11 mouse cellular contexts compared by ENCODE assay signal in genomic region chr10:97768171-97768749, GRCm38 (mm10). TPM values are rescaled to one million over a fixed set of nuclear protein-coding genes. Genes with fewer than 3 reads are reported as not detected.
DNase-seq lines count a peak whose midpoint lies in the region; ATAC-seq and TF ChIP-seq lines count a peak whose summit lies in the region.
"Had no signal": no experiment of that assay in that cellular context is flagged by ENCODE, and none has a peak within 500 bp of the region (broad histone marks: within the 10 kb centered on the region; RNA-seq: fewer than 3 reads in every experiment).

No protein-coding gene starts in this region.

- DNase-seq in forebrain, embryonic 14.5 days (ENCODE audit: low spot score), result peak; percentile 48
- DNase-seq in midbrain, postnatal 0 days (ENCODE audit: low spot score), result peak; percentile 23
- DNase-seq in midbrain, embryonic 11.5 days (ENCODE audit: low spot score, missing footprints), result no peak
- peak; percentile 40 to 66 for DNase-seq in left cerebral cortex, adult 9 months (ENCODE audit: low spot score in 2 of 2)
- DNase-seq in ovary, postnatal 10 days (ENCODE audit: low spot score), result no peak
- DNase-seq in cerebellum, adult 9-10 months, result no peak
- no peak for DNase-seq in kidney, adult 18-20 months
- DNase-seq: liver, embryonic 13.5 days had no signal

- H3K27me3 ChIP-seq in forebrain, embryonic 14.5 days (replicated peaks; ENCODE audit: control insufficient read depth, insufficient read depth, low read length), result no peaks in the 10 kb centered on the region
- no peaks in the 10 kb centered on the region for H3K27me3 ChIP-seq in forebrain, embryonic 15.5 days
- no peaks in the 10 kb centered on the region for H3K27me3 ChIP-seq in midbrain, postnatal 0 days (ENCODE audit: insufficient read depth, low read length)
- H3K27me3 ChIP-seq in midbrain, embryonic 11.5 days (ENCODE audit: control insufficient read depth, insufficient read depth, low read length), result no peaks in the 10 kb centered on the region
- H3K27me3 ChIP-seq: heart, embryonic 13.5 days; kidney, embryonic 15.5 days; liver, embryonic 13.5 days had no signal

- H3K4me1 ChIP-seq in forebrain, embryonic 14.5 days (ENCODE audit: control insufficient read depth, insufficient read depth, low read length), result no peaks in the 10 kb centered on the region
- H3K4me1 ChIP-seq in forebrain, embryonic 15.5 days, result no peaks in the 10 kb centered on the region
- H3K4me1 ChIP-seq in midbrain, postnatal 0 days (ENCODE audit: insufficient read depth, low read length), result no peaks in the 10 kb centered on the region
- H3K4me1 ChIP-seq in midbrain, embryonic 11.5 days (ENCODE audit: control insufficient read depth, insufficient read depth, low read length), result no peaks in the 10 kb centered on the region
- H3K4me1 ChIP-seq: heart, embryonic 13.5 days; kidney, embryonic 15.5 days; liver, embryonic 13.5 days had no signal

- TF ChIP-seq CTCF in midbrain, postnatal 0 days (IDR thresholded peaks at IDR 0.05), result peak; percentile 60

- no peak overlapping the region for H3K27ac ChIP-seq in forebrain, embryonic 14.5 days (ENCODE audit: low read depth, low read length)
- no peak overlapping the region for H3K27ac ChIP-seq in forebrain, embryonic 15.5 days (replicated peaks)
- no peak overlapping the region for H3K27ac ChIP-seq in midbrain, postnatal 0 days (ENCODE audit: low read depth, low read length)
- H3K27ac ChIP-seq in midbrain, embryonic 11.5 days (ENCODE audit: low read depth, low read length), result no peak overlapping the region
- H3K27ac ChIP-seq: heart, embryonic 13.5 days; kidney, embryonic 15.5 days; liver, embryonic 13.5 days had no signal

- no peak overlapping the region for H3K4me2 ChIP-seq in forebrain, embryonic 14.5 days (ENCODE audit: low read length)
- H3K4me2 ChIP-seq in forebrain, embryonic 15.5 days (replicated peaks), result no peak overlapping the region
- H3K4me2 ChIP-seq in midbrain, postnatal 0 days (ENCODE audit: low read depth, low read length, poor library complexity, severe bottlenecking), result no peak overlapping the region
- H3K4me2 ChIP-seq in midbrain, embryonic 11.5 days, result no peak overlapping the region
- H3K4me2 ChIP-seq: heart, embryonic 13.5 days; kidney, embryonic 15.5 days; liver, embryonic 13.5 days had no signal

- ATAC-seq in forebrain, embryonic 14.5 days, result no peak
- no peak for ATAC-seq in forebrain, embryonic 15.5 days (replicated peaks)
- ATAC-seq in midbrain, postnatal 0 days (ENCODE audit: low FRiP score), result no peak
- ATAC-seq in midbrain, embryonic 11.5 days (ENCODE audit: low FRiP score), result no peak

- H3K9ac ChIP-seq in forebrain, embryonic 14.5 days (ENCODE audit: low read length), result no peak overlapping the region
- no peak overlapping the region for H3K9ac ChIP-seq in forebrain, embryonic 15.5 days (replicated peaks)
- H3K9ac ChIP-seq in midbrain, postnatal 0 days (replicated peaks; ENCODE audit: low read length, poor library complexity, severe bottlenecking), result no peak overlapping the region
- no peak overlapping the region for H3K9ac ChIP-seq in midbrain, embryonic 11.5 days (ENCODE audit: low read length)
- H3K9ac ChIP-seq: heart, embryonic 13.5 days; kidney, embryonic 15.5 days; liver, embryonic 13.5 days had no signal

- no peaks in the 10 kb centered on the region for H3K9me3 ChIP-seq in forebrain, embryonic 14.5 days (replicated peaks; ENCODE audit: control insufficient read depth, low read length)
- no peaks in the 10 kb centered on the region for H3K9me3 ChIP-seq in forebrain, embryonic 15.5 days
- H3K9me3 ChIP-seq in midbrain, postnatal 0 days (ENCODE audit: low read length), result no peaks in the 10 kb centered on the region
- no peaks in the 10 kb centered on the region for H3K9me3 ChIP-seq in midbrain, embryonic 11.5 days (ENCODE audit: control insufficient read depth, low read length)
- H3K9me3 ChIP-seq: heart, embryonic 13.5 days; kidney, embryonic 15.5 days; liver, embryonic 13.5 days had no signal

- WGBS in forebrain, embryonic 14.5 days, result 64% methylated on average over 5 of the region's 5 CpGs
- WGBS in forebrain, embryonic 15.5 days, result 63% methylated on average over 5 of the region's 5 CpGs
- WGBS in midbrain, postnatal 0 days, result 60% methylated on average over 5 of the region's 5 CpGs
- WGBS in midbrain, embryonic 11.5 days, result 62% methylated on average over 5 of the region's 5 CpGs

- no peaks in the 10 kb centered on the region for H3K36me3 ChIP-seq in forebrain, embryonic 14.5 days (ENCODE audit: control insufficient read depth, insufficient read depth, low read length)
- H3K36me3 ChIP-seq in forebrain, embryonic 15.5 days, result no peaks in the 10 kb centered on the region
- no peaks in the 10 kb centered on the region for H3K36me3 ChIP-seq in midbrain, postnatal 0 days (ENCODE audit: insufficient read depth, low read length)
- H3K36me3 ChIP-seq in midbrain, embryonic 11.5 days (ENCODE audit: control insufficient read depth, insufficient read depth, low read length), result no peaks in the 10 kb centered on the region
- H3K36me3 ChIP-seq: heart, embryonic 13.5 days; kidney, embryonic 15.5 days; liver, embryonic 13.5 days had no signal

- no peak overlapping the region for H3K4me3 ChIP-seq in forebrain, embryonic 14.5 days (ENCODE audit: low read depth, low read length)
- H3K4me3 ChIP-seq in forebrain, embryonic 15.5 days, result no peak overlapping the region
- no peak overlapping the region for H3K4me3 ChIP-seq in midbrain, postnatal 0 days (ENCODE audit: low read depth, low read length)
- no peak overlapping the region for H3K4me3 ChIP-seq in midbrain, embryonic 11.5 days (ENCODE audit: low read depth, low read length)
- H3K4me3 ChIP-seq: heart, embryonic 13.5 days; kidney, embryonic 15.5 days; liver, embryonic 13.5 days had no signal

RNA-seq across cellular contexts. Expression of gene C030005K15Rik, which starts 41.7 kb away (rescaled TPM):
- not detected in 2 replicates for polyA plus RNA-seq in forebrain, embryonic 14.5 days (2014; fragmentation: Nextera tagmentation; extraction: Ambion mirVana)
- not detected in 2 replicates for polyA plus RNA-seq in forebrain, embryonic 15.5 days (2015; fragmentation: Nextera tagmentation; extraction: Ambion mirVana)
- total RNA-seq in midbrain, postnatal 0 days (2014; rRNA removed), result 0.11 TPM in 1 of 2 replicates, not detected in the other
- polyA plus RNA-seq in midbrain, postnatal 0 days (2015; fragmentation: Nextera tagmentation; extraction: Ambion mirVana), result not detected in 2 replicates
- not detected in 2 replicates for polyA plus RNA-seq in midbrain, embryonic 11.5 days (2014; fragmentation: Nextera tagmentation; extraction: Ambion mirVana)
- polyA plus RNA-seq: heart, embryonic 13.5 days; kidney, embryonic 15.5 days; liver, embryonic 13.5 days had no signal

Comparison
In these comparisons a context has a peak if more than half of its experiments do, and no peak if none do; other contexts are left out.
1. DNase-seq: peak in forebrain, embryonic 14.5 days (single experiment), midbrain, postnatal 0 days (single experiment) and left cerebral cortex, adult 9 months (2 of 2); none in midbrain, embryonic 11.5 days (single experiment), ovary, postnatal 10 days (single experiment), cerebellum, adult 9-10 months (single experiment) and kidney, adult 18-20 months (single experiment).